Mouse (Mus musculus): ENCODE measurements around the gene Camk2n1.

DNA sequence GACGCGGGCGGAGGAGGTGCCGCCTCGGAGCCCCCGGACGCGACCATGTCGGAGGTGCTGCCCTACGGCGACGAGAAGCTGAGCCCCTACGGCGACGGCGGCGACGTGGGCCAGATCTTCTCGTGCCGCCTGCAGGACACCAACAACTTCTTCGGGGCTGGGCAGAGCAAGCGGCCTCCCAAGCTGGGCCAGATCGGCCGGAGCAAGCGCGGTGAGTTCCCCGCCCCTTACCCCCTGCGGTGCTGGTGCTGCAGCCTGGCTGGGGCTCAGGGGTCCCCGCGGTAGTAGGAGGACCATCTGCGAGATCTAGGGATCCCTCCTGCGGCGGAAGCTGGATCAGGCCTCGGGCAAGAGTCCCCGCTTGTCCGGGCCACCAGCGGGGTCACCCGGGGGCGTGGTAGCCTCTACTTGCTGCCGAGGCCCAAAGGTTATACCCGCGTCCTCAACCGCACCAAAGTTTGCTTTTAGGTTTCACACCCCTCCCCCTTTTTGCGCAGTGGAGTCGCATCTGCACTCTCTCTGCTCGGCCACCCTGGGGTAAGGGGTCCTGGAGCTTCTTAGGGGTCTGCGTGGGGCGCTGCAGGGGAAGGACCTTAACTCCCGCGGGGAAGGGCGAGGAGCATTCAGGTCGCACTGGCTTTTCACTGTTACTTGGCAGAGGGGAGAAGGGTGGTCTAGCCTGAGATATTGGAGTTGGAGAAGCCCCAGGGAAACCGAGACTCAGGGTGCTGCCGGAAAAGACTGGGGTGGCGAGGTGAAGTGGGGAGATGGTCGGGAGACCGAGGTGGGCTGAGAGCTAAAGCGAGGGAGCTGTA lies 1.2 kb downstream of the Camk2n1 start:
- no peak for TF ChIP-seq EP300 (IDR thresholded peaks at IDR 0.05; ENCODE audit: low read depth in 1 of 2, low read length in 2 of 2)
- TF ChIP-seq CTCF (IDR thresholded peaks at IDR 0.05 in 2 of 3, conservative IDR thresholded peaks at IDR 0.05 in 1 of 3; ENCODE audit: control insufficient read depth in 1 of 3, insufficient read depth in 1 of 3, low read depth in 2 of 3, low read length in 3 of 3, poor library complexity in 1 of 3, severe bottlenecking in 1 of 3): no peak
- no peak for TF ChIP-seq POLR2A (IDR thresholded peaks at IDR 0.05; ENCODE audit: control insufficient read depth in 1 of 2, insufficient read depth in 1 of 2, low read depth in 1 of 2, low read length in 2 of 2, poor library complexity in 1 of 2)
- no peak for TF ChIP-seq POLR2AphosphoS2 (IDR thresholded peaks at IDR 0.05; ENCODE audit: low read length)
- TF ChIP-seq GATA1 (IDR thresholded peaks at IDR 0.05; ENCODE audit: low read depth, low read length): no peak
- no peak for TF ChIP-seq CHD1 (IDR thresholded peaks at IDR 0.05; ENCODE audit: low read depth, low read length)
- no peak for TF ChIP-seq MAFK (IDR thresholded peaks at IDR 0.05; ENCODE audit: borderline replicate concordance, low read depth, low read length)
- TF ChIP-seq CHD2 (IDR thresholded peaks at IDR 0.05; ENCODE audit: low read length): no peak
- no peak for TF ChIP-seq TAL1 (IDR thresholded peaks at IDR 0.05; ENCODE audit: low read length)
- no peak for TF ChIP-seq ZMIZ1 (IDR thresholded peaks at IDR 0.05; ENCODE audit: low read depth, low read length)
